Mouse (Mus musculus): ENCODE data around the gene Zxdc. TPM values are rescaled to one million over a fixed set of nuclear protein-coding genes. Genes with fewer than 3 reads are reported as not detected.

Zxdc gene
- total and polyA plus RNA-seq, 2 experiments from 2014 or later = 6.9 to 46.3 TPM

GRCm38 (mm10) chr6:90327670-90328069 is 41.6 kb upstream of the Zxdc start:
- DNase-seq (ENCODE audit: low spot score) (peak; percentile 54), ATAC-seq (ENCODE audit: low FRiP score) (no peak)
- Histone ChIP-seq H3K4me3 (ENCODE audit: low read depth, low read length) (no peak overlapping the region), H3K27ac (ENCODE audit: low read depth, low read length) (no peak overlapping the region), H3K4me2 (ENCODE audit: low read depth, low read length, poor library complexity, severe bottlenecking) (no peak overlapping the region), H3K36me3 (ENCODE audit: insufficient read depth, low read length) (no peaks in the 10 kb centered on the region), H3K4me1 (ENCODE audit: insufficient read depth, low read length) (peaks cover 2% of the 10 kb centered on the region; the same call in 1 of the 2 replicates), H3K27me3 (ENCODE audit: insufficient read depth, low read length) (peaks cover 4% of the 10 kb centered on the region; the same call in 1 of the 2 replicates), H3K9me3 (ENCODE audit: low read length) (no peaks in the 10 kb centered on the region), H3K9ac (replicated peaks; ENCODE audit: low read length, poor library complexity, severe bottlenecking) (no peak overlapping the region)
- peak; percentile 78 for TF ChIP-seq CTCF (IDR thresholded peaks at IDR 0.05)
- WGBS = 20% methylated on average over 6 of the region's 6 CpGs

GRCm38 (mm10) chr6:90329953-90330352 is 39.3 kb upstream of the Zxdc start:
- H3K27ac ChIP-seq (ENCODE audit: low read depth, low read length) = no peak overlapping the region
- TF ChIP-seq CTCF (IDR thresholded peaks at IDR 0.05) = peak; percentile 7; the same call in 1 of the 2 replicates
- H3K4me1 ChIP-seq (ENCODE audit: insufficient read depth, low read length) = no peaks in the 10 kb centered on the region
- 31% methylated on average over 1 of the region's 1 CpGs for WGBS
- H3K4me3 ChIP-seq (ENCODE audit: low read depth, low read length) = no peak overlapping the region
- no peak overlapping the region for H3K9ac ChIP-seq (replicated peaks; ENCODE audit: low read length, poor library complexity, severe bottlenecking)
- H3K4me2 ChIP-seq (ENCODE audit: low read depth, low read length, poor library complexity, severe bottlenecking) = no peak overlapping the region
- H3K27me3 ChIP-seq (ENCODE audit: insufficient read depth, low read length) = peaks cover 4% of the 10 kb centered on the region; the same call in 1 of the 2 replicates
- ATAC-seq (ENCODE audit: low FRiP score) (no peak), DNase-seq (ENCODE audit: low spot score) (peak; percentile 86)
- H3K36me3 ChIP-seq (ENCODE audit: insufficient read depth, low read length) = no peaks in the 10 kb centered on the region
- no peaks in the 10 kb centered on the region for H3K9me3 ChIP-seq (ENCODE audit: low read length)

- H3K9ac ChIP-seq (replicated peaks; ENCODE audit: low read length, poor library complexity, severe bottlenecking) = no peak within 1 kb of the TSS
- H3K9me3 ChIP-seq (ENCODE audit: low read length) = no peaks in the 10 kb centered on the region
- H3K36me3 ChIP-seq (ENCODE audit: insufficient read depth, low read length) = no peaks in the 10 kb centered on the region
- ATAC-seq (ENCODE audit: low FRiP score) (no peak), DNase-seq (ENCODE audit: low spot score) (no peak)
- no peaks in the 10 kb centered on the region for H3K27me3 ChIP-seq (ENCODE audit: insufficient read depth, low read length)
- H3K4me1 ChIP-seq (ENCODE audit: insufficient read depth, low read length) = no peaks in the 10 kb centered on the region
- 87% methylated on average over 7 of the region's 7 CpGs for WGBS
- no peak for TF ChIP-seq CTCF (IDR thresholded peaks at IDR 0.05)
- H3K27ac ChIP-seq (ENCODE audit: low read depth, low read length) = no peak within 1 kb of the TSS
- H3K4me3 ChIP-seq (ENCODE audit: low read depth, low read length) = no peak within 1 kb of the TSS
- no peak within 1 kb of the TSS for H3K4me2 ChIP-seq (ENCODE audit: low read depth, low read length, poor library complexity, severe bottlenecking)
These were observed 36.5 kb upstream of the Zxdc start, which contains the start of gene Uroc1 for GRCm38 (mm10) chr6:90332561-90333425. TSS of gene Uroc1 (plus strand) at chr6:90333284.

GRCm38 (mm10) chr6:90334244-90334643 is 35.0 kb upstream of the Zxdc start:
- H3K9ac ChIP-seq (replicated peaks; ENCODE audit: low read length, poor library complexity, severe bottlenecking) = no peak overlapping the region
- H3K27ac ChIP-seq (ENCODE audit: low read depth, low read length) = no peak overlapping the region
- DNase-seq (ENCODE audit: low spot score) = no peak
- H3K27me3 ChIP-seq (ENCODE audit: insufficient read depth, low read length) = no peaks in the 10 kb centered on the region
- no peak overlapping the region for H3K4me3 ChIP-seq (ENCODE audit: low read depth, low read length)
- 86% methylated on average over 3 of the region's 3 CpGs for WGBS
- H3K9me3 ChIP-seq (ENCODE audit: low read length) = no peaks in the 10 kb centered on the region
- no peaks in the 10 kb centered on the region for H3K36me3 ChIP-seq (ENCODE audit: insufficient read depth, low read length)
- no peak for ATAC-seq (ENCODE audit: low FRiP score)
- no peaks in the 10 kb centered on the region for H3K4me1 ChIP-seq (ENCODE audit: insufficient read depth, low read length)
- TF ChIP-seq CTCF (IDR thresholded peaks at IDR 0.05) = no peak
- no peak overlapping the region for H3K4me2 ChIP-seq (ENCODE audit: low read depth, low read length, poor library complexity, severe bottlenecking)

- Histone ChIP-seq H3K36me3 (ENCODE audit: insufficient read depth, low read length) (no peaks in the 10 kb centered on the region), H3K27ac (ENCODE audit: low read depth, low read length) (no peak overlapping the region), H3K27me3 (ENCODE audit: insufficient read depth, low read length) (no peaks in the 10 kb centered on the region), H3K4me1 (ENCODE audit: insufficient read depth, low read length) (no peaks in the 10 kb centered on the region), H3K9me3 (ENCODE audit: low read length) (no peaks in the 10 kb centered on the region), H3K4me2 (ENCODE audit: low read depth, low read length, poor library complexity, severe bottlenecking) (no peak overlapping the region), H3K4me3 (ENCODE audit: low read depth, low read length) (no peak overlapping the region), H3K9ac (replicated peaks; ENCODE audit: low read length, poor library complexity, severe bottlenecking) (no peak overlapping the region)
- no peak for TF ChIP-seq CTCF (IDR thresholded peaks at IDR 0.05)
- ATAC-seq (ENCODE audit: low FRiP score) (no peak), DNase-seq (ENCODE audit: low spot score) (no peak)
- WGBS = 64% methylated on average over 2 of the region's 2 CpGs
These were observed 26.9 kb upstream of the Zxdc start for GRCm38 (mm10) chr6:90342343-90342742.

- Histone ChIP-seq H3K27ac (ENCODE audit: low read depth, low read length) (no peak overlapping the region), H3K4me1 (ENCODE audit: insufficient read depth, low read length) (no peaks in the 10 kb centered on the region), H3K27me3 (ENCODE audit: insufficient read depth, low read length) (no peaks in the 10 kb centered on the region), H3K36me3 (ENCODE audit: insufficient read depth, low read length) (no peaks in the 10 kb centered on the region), H3K4me2 (ENCODE audit: low read depth, low read length, poor library complexity, severe bottlenecking) (no peak overlapping the region), H3K9ac (replicated peaks; ENCODE audit: low read length, poor library complexity, severe bottlenecking) (no peak overlapping the region), H3K4me3 (ENCODE audit: low read depth, low read length) (no peak overlapping the region), H3K9me3 (ENCODE audit: low read length) (no peaks in the 10 kb centered on the region)
- TF ChIP-seq CTCF (IDR thresholded peaks at IDR 0.05) = no peak
- WGBS = 86% methylated on average over 4 of the region's 4 CpGs
- DNase-seq (ENCODE audit: low spot score) (no peak), ATAC-seq (ENCODE audit: low FRiP score) (no peak)
These were observed 22.1 kb upstream of the Zxdc start for GRCm38 (mm10) chr6:90347183-90347582.
